Mouse (Mus musculus): ENCODE data around the gene Rnh1.

The Rnh1 gene

GRCm38 (mm10) chr7:141172116-141173006, at the start of gene Rnh1:
TSS of gene Rnh1 (minus strand) at chr7:141172857.
- in situ Hi-C loops (cut with MboI), result no loop called here

DNA sequence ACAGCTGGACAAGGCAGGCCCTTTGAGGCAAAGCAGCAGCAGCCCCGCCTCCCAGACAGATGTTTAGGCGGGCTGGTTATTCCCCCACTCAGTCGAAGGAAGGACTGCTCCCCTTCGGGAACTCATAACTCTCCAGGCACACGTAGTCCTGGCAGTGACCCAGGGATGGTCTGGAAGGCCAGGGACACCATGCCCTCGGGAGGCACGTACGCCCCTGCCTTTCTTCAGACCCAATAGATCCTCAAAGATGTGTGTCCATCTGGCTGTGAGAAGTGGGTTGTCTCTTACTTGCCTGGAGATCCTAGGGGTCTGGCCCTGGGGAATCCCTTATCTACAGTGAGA, 49.4 kb upstream of the Rnh1 start:
- in situ Hi-C loops (cut with MboI), result no loop called here

DNA sequence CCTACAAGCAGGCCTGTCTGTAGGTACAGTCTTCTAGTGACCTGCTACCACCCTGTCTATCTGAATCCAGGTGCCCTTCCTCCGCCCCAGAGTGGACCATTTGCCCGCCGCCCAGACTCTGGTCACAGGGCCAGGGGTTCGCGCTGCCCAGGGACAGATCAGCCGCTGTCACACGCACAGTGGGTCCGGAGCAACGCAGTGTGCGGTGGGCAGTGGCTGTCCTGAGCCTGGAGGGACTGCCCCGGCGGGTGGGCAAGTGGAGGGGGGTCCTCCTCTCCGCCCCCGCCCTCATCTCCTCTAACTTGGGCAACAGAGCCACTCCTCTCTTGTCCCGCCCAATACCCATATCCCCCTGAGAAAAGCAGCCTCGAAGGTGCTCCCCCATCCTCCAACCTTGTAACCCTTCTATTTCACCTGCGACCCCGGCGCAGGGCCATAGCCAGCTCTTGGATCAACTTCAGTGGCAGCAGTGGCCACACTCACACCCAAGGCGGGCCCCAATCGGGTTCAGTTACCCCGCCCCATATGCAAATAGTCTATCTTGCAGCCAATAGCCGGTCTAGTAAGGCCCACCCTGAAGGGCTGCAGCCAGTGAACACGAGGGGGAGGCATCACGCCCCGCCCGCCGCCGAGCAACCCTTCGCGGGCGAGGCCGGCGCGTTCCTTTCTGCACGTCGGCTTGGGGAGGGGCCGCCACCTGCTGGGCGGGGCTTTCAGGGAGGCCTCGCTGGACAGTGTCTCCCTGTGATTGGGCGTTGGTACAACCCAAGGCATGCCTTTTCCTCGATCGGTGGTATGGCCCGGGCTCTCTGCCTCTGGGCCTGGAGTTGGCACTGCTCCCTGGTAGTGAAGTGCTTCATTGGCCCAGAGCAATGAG, 48.8 kb upstream of the Rnh1 start:
- in situ Hi-C loops (cut with MboI), result no loop called here

DNA sequence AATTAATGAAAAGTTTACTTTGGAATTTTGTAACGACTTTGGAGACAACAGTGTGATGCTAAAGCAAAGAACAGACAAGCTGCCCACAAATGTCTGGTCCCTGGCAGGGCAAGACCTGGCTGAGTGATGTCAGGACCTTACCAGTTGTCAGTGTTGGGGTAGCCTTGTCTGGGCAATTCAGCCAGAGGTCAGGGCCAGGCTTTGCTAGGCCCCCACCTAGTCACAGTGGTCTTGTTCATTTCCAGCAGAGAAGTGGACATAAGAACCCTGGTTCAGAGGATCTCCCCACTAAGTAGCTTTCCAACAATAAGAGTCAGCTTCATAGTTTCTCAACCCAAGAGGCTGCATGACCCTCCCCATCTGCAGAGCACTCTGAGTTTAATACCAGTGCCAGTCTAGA, 47.7 kb upstream of the Rnh1 start:
- in situ Hi-C loops (cut with MboI), result no loop called here

GRCm38 (mm10) chr7:141219558-141220099, 47.0 kb upstream of the Rnh1 start:
- in situ Hi-C loops (cut with MboI), result no loop called here

DNA sequence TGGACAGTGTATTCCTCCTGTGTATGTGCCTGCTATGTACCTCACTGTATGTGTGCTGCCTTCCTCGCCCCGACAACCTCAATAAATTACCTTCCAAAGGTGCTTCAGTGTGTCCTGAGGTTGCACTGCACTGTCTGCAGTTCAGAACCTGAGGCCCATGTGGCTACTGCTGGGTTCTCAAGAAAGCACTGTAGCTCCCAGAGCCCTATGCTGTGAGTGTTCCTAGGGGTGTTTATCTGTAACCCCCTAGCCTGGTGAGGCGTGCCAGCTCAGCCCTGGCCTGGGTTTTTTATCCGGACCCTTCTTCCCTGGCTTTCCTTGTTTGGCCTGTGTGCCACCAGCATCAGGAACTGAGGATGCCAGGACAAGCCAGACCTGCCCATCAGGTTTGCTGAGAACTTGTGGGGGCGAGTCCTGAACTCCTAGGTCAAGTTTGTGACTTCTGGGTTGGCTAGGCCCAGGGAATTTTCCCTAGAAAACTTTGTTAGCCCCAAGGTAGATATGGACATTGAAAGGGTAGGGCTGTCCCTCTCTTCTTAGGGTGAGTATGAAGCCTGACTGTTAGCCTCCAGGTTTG, 46.0 kb upstream of the Rnh1 start:
- in situ Hi-C loops (cut with MboI), result no loop called here

DNA sequence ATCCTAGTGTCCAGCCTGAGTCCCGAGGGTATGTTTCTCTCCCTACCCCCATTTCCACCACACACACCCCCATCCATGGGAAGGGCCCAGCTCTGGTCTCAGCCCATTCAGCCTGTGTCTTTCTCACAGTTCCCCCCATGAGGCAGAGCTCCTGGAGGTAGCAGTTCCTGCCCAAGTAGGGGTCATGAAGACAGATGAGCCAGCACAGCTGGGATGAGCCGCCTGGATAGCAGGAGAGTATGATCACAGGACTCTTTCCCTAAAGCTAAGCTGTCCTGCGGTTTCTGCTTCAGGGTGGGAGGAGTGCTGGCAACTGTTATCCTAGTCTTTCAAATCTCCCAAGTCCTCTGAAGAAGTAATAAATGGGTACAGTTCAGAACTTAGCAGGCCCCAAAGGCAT, 45.5 kb upstream of the Rnh1 start:
- in situ Hi-C loops (cut with MboI), result no loop called here

GRCm38 (mm10) chr7:141217343-141218013, 44.8 kb upstream of the Rnh1 start:
- in situ Hi-C loops (cut with MboI), result no loop called here

DNA sequence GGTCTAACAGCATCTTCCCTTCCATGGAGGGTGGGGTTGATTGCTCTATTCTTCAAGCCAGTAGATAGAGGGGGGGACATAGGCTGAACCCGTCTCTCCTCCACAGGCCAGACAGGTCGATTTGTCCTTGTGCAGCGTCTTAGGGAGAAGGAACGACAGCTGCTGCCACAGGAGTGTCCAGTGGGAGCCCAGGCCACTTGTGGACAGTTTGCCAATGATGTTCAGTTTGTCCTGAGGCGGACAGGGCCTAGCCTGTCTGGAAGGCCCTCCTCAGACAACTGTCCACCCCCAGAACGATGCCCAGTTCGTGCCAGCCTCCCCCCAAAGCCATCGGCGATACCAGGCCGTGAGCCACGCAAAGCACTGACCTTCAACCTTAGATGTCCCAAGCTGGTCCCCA, 44.2 kb upstream of the Rnh1 start:
- in situ Hi-C loops (cut with MboI), result no loop called here

DNA sequence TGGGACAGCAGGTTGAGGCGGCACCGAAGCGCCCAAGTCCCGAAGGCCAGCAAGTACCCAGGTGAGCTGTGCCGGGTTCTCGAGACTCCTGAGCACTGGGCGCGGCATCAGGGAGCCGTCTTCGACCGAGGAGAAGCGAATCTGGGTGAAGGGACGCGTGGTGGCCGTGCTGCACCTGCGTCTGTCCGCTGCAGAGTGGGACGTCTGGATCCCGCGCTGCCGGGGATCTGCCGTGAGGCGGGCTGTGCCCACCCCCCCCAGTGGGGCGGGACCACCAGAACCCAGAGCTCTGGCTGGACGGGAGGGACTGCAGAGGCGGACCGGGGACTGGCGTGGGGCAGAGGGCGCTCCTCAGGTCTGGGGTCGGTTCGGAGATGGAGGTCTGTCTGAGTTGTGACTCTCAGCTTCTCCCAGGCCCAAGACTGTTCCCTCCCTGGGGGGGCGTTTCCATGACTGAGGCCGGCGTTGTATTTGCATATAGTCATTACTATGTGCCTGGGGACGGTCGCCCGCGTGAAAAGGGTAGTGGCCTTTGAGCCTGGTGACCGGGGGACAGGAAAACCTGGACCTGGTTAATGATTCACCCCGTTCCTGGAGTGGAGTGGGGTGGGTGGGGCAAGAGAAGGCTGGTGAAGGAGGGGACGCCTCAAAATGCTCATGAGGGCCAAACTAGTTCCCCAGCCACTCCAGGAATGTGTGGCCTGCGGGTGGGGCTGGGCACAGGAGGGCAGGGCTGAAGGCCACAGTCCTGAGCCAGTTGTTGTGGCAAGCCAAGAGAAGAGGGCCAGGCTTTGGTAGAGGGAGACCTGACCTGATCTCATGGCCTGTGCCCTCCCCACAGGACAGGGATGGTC, 43.5 kb upstream of the Rnh1 start:
- in situ Hi-C loops (cut with MboI), result no loop called here

DNA sequence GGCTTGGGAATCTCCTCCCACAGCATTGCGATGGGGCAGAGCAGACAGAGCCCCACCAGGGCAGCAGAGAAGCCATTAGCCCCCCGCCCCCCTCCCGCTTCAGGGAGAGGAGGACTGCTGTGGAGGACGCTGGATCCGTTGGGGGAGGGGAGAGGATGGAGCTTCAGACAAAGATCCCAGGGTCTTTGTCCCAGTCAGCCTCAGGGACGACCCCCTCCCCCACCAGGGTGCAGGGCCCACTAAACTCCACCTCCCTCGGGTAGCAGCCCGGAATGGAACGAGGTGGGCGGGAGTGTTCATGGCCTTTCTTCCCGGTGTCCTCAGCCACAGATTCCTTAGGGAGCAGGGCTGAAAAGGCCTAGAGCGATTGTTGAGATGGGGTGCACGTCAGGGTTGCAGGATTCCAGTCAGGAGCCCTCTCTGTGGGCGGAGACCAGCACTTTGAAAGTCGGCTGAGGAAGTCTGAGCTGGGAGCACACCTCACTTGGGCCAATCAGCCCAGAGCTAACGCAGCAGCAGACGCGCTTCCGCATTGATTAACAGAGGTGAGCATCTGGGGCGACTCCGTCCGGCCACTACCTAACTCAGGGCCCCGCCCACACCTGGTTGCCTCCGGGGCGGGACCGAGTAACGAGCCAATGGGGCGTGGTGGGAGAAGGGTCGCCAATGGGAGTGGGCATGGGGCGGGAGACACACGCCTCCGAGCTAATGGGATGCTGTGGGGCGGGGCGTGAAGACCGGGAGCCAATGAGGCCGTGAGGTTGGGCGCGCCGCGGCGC, 42.6 kb upstream of the Rnh1 start, which contains the start of gene Rassf7:
Gene Rassf7 (plus strand): TSS at position 760 of the 779 bp plus-strand sequence.
- in situ Hi-C loops (cut with MboI), result no loop called here

GRCm38 (mm10) chr7:141214310-141214709, 41.7 kb upstream of the Rnh1 start:
- in situ Hi-C loops (cut with MboI), result no loop called here

- in situ Hi-C loops (cut with MboI), result no loop called here
Measured at GRCm38 (mm10) chr7:141213605-141214235, 41.1 kb upstream of the Rnh1 start, which contains the start of gene Lmntd2. TSS of gene Lmntd2 (minus strand) at chr7:141214080.

DNA sequence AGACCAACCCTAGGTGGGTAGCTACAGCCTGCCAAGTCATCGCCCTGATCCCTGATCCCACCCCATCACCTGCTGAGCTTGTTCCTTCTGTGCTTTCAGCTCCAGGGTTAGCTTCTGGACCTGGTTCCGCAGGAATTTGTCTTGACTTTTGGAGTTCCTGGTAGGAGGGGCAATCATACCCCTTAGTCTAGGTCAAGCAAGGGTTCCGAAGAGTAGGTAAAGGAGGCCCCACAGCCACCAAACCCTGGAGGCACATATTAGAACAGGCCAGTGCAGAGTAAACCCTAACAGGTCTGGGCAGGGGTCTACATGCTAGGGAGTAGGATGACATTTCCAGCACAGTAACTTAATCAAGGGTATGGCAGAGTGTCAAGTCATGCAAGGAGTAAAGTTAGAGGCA, 40.5 kb upstream of the Rnh1 start:
- in situ Hi-C loops (cut with MboI), result no loop called here

DNA sequence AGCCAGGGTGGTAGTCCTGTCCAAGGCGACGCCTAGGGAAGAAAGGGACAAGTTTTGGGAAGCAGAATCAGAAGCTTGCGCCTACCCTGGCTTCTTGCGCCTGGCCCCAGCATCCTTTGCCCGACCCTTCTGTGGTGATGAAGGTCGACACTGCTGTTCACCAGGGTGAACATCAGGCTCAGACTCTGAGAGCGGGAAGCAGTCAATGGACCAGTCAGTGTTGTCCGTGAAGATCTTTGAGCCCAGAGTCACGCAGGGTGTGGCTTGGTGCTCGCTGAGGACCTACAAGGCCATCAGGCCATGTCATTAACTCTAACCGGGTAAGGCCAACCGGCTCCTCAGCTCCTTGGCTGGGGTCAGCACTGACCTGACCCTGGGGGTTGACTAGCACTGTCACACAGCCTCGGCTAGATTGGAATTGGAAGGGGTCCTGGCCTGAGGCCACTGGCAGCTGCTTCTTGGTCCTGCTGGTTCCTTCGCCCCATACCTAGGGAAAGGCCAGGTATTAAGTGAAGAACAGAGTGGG, 38.0 kb upstream of the Rnh1 start:
- in situ Hi-C loops (cut with MboI), result no loop called here

DNA sequence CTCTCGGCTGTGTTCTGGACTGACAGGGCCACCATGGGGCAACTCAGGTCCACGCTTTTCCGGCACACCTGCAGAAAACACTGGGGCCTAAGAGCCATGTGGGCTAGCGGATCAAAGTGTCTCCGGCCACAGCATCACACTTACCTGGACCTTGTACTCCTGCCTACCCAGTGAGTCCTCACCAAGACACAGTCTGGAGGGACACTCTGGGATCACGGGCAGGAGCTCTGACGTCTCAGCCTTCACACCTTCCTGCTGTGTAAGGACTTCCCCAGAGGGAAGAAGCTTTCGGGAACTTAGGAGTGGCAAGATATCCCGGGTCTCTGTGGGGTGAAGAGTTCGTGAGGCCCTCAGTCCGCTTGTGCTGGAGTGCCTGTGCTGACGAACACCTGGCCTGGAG, 37.5 kb upstream of the Rnh1 start:
- in situ Hi-C loops (cut with MboI), result no loop called here

DNA sequence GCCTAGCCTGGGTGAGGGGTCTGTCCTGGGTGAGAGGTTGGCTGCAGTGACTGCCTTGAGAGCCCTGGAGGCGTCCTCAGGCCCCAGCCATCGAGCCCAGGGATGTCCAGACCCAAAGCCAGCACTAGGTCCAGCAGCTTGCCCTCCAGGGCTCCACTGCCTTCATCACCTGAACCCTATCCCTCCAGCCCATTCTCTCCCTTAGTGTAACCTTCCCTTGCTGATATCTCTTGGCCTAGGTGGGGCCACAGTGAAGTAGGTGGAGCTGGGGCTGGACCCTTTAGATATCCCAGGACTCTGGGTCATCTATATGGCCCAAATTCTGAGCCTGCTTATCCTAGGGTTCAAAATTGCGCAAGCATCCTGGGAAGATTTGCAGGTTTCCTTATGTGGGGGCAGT, 36.9 kb upstream of the Rnh1 start:
- in situ Hi-C loops (cut with MboI), result no loop called here

- in situ Hi-C loops (cut with MboI), result no loop called here
Measured at GRCm38 (mm10) chr7:141206182-141206937, 33.7 kb upstream of the Rnh1 start.

Data from mature B cell (primary cell).